Mouse (Mus musculus) activated CD4-positive, CD25-positive, alpha-beta regulatory T cell (primary cell): ENCODE data around the gene Hnf4a. TPM values are rescaled to one million over a fixed set of nuclear protein-coding genes. Genes with fewer than 3 reads are reported as not detected.

Experiments
- polyA plus RNA-seq, 2 experiments: library from polyadenylated mRNA; unstranded; fragments of 100-300 nt; shearing (Covaris generic); gene quantifications; one replicate each; pipeline ENCODE4 v1.2.1; 2017

Gene Hnf4a
- polyA plus RNA-seq, result not detected

DNA sequence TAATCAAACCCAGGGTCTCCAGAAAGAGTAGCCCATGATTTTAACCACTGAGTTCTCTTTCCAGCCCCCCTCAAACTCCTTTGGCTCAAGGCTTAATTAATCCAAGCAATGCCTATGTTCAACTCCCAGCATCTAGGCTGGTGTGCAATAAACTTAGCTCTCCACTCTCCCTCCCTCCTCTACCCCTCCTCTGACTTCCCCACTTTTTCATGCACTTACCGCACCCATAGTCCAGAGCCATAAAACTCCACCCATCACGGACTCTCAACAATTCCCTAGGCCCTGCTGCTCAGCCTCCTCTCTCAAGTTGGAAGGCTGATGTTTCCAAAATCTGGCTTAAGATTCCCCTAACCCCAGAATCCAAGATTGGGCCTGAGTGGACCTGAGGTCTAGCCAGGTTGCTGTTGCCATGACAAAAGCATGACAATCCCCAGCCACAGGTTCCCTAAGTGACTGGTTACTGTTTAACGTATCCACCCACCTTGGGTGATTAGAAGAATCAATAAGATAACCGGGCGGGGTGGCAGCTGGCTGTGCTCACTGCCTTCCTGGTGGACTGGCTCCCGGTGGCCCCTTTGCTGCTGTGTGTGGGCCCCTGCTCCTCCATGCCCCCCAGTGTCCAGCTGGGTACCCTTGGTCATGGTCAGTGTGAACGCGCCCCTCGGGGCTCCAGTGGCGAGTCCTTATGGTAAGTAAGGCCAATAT, at the start of gene Hnf4a:
TSS of gene Hnf4a (plus strand) at position 509 of the 705 bp plus-strand sequence.

DNA sequence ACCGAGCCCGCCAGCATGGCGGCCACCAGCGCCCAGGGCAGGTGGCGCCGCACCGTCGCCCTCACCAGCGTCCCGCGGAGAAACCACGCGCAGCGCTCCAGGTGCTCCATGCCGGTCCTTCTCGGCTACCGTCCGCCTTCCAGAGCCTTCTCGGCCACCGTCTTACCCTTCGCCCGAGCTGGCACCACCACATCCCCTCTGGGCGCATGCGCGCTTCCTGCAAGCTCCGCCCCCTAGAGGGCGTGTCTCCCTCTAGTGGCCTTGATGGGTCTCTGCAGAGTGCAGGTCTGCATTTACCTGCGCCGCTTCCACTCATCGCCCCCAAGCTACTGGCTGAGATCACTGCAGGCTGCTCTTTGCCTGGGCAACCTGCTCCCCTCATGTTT, 34.1 kb upstream of the Hnf4a start, which contains the start of gene Fitm2:
TSS of gene Fitm2 (minus strand) at position 164 of the 386 bp plus-strand sequence.

DNA sequence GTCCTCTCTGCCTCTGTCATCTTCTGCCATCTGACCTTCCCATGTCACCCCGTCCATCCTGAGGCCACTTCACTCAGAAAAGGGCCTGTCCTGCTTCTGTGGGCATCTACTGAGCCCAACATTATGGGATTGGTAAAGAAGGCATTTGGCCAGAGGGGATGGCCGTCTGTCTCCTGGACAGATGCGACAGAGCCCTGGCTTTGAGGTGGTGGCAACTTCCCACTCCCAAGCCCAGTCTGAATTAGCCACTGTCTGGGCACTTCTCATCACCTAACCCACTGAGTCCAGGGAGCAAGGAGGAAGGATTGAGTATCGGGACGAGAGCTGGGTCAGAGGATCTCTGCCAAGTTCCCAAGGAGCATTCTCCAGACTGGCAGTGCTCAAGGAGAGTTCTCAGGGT, 14.6 kb upstream of the Hnf4a start, which contains the start of gene R3hdml:
TSS of gene R3hdml (plus strand) at position 301 of the 400 bp plus-strand sequence.

GRCm38 (mm10) chr2:163602101-163602971, 95.7 kb downstream of the Hnf4a start, which contains the start of gene Ttpal:
Gene Ttpal (plus strand): TSS chr2:163602314.

Other genes starting within 250 kb of the Hnf4a start
- gene Jph2, start 108.8 kb upstream of the Hnf4a start, polyA plus RNA-seq, result not detected
- 10 to 100 TPM; 87.2 to 88.6 TPM for gene Oser1, start 82.1 kb upstream of the Hnf4a start, polyA plus RNA-seq
- gene Gdap1l1, start 68.3 kb upstream of the Hnf4a start, polyA plus RNA-seq, result not detected
- 1 to 10 TPM; 2.4 to 3.6 TPM for gene Fitm2, start 34.2 kb upstream of the Hnf4a start, polyA plus RNA-seq
- gene R3hdml, start 14.5 kb upstream of the Hnf4a start, polyA plus RNA-seq, result not detected
- 10 to 100 TPM; 38.6 to 57.7 TPM for gene Ttpal, start 95.5 kb downstream of the Hnf4a start, polyA plus RNA-seq
- gene Serinc3, start 138.3 kb downstream of the Hnf4a start, polyA plus RNA-seq, result 1,000 to 10,000 TPM in 1 of 2 experiments, 100 to 1,000 TPM in 1; 598 to 1,017 TPM
- 1 to 10 TPM; 7.0 to 7.4 TPM for gene Pkig, start 151.6 kb downstream of the Hnf4a start, polyA plus RNA-seq
- 10 to 100 TPM; 12.5 to 13.2 TPM for gene Ada, start 243.4 kb downstream of the Hnf4a start, polyA plus RNA-seq